Mouse (Mus musculus) hindbrain, embryonic 13.5 days (tissue): ENCODE results near the gene Rab3gap2. TPM values are rescaled to one million over a fixed set of nuclear protein-coding genes. Genes with fewer than 3 reads are reported as not detected.

Source experiments
- ATAC-seq: fragments of 200-750 bp; cut with Nextera tagmentation; 2 replicates; pipeline ENCODE4 v1.8.0; 2017; ENCODE audit warnings: moderate TSS enrichment; ENCODE audit not compliant: low FRiP score
- H3K27ac ChIP-seq: fragments of 300-500 bp; sonication (generic); 2 replicates; pipeline ENCODE4 v1.5.1; 2015; ENCODE audit warnings: inconsistent platforms, mild to moderate bottlenecking, moderate library complexity
- H3K27me3 ChIP-seq: fragments of 300-500 bp; sonication (generic); 2 replicates; pipeline ENCODE4 v1.6.1; 2015; ENCODE audit warnings: mild to moderate bottlenecking, inconsistent platforms
- H3K36me3 ChIP-seq: fragments of 300-500 bp; sonication (generic); 2 replicates; pipeline ENCODE4 v1.6.1; 2015; ENCODE audit warnings: mild to moderate bottlenecking, inconsistent platforms
- H3K4me1 ChIP-seq: fragments of 300-500 bp; sonication (generic); replicated peaks from 2 replicates; pipeline ENCODE4 v1.6.1; 2015; ENCODE audit warnings: inconsistent platforms
- H3K4me2 ChIP-seq: fragments of 300-500 bp; sonication (generic); 2 replicates; pipeline ENCODE4 v1.6.1; 2015; ENCODE audit warnings: inconsistent platforms, mild to moderate bottlenecking, moderate library complexity
- H3K4me3 ChIP-seq: fragments of 300-500 bp; sonication (generic); 2 replicates; pipeline ENCODE4 v1.5.1; 2015; ENCODE audit warnings: mild to moderate bottlenecking, inconsistent platforms
- H3K9ac ChIP-seq: fragments of 300-500 bp; sonication (generic); 2 replicates; pipeline ENCODE4 v1.6.1; 2015; ENCODE audit warnings: mild to moderate bottlenecking, inconsistent platforms
- H3K9me3 ChIP-seq: fragments of 300-500 bp; sonication (generic); 2 replicates; pipeline ENCODE4 v1.6.1; 2016; ENCODE audit warnings: inconsistent platforms
- WGBS: fragments of 180-500 bp; shearing (Covaris S2); methylation state at CpG from one replicate; pipeline ENCODE4 v1.1.7; 2015; 5-methylcytosine and 5-hydroxymethylcytosine counted together
- polyA plus RNA-seq: library from polyadenylated mRNA; unstranded; fragments of >200 nt; fragmentation: Nextera tagmentation; extraction: Ambion mirVana; gene quantifications from 2 replicates; pipeline ENCODE4 v1.2.1, GENCODE M21; 2015

The Rab3gap2 gene
- polyA plus RNA-seq, 1 experiment from 2014 or later, result 25.4 TPM

GRCm38 (mm10) chr1:185201994-185202393 is 1.9 kb upstream of the Rab3gap2 start:
- no peaks in the 10 kb centered on the region for H3K9me3 ChIP-seq
- peaks cover 42% of the 10 kb centered on the region for H3K4me1 ChIP-seq
- H3K9ac ChIP-seq, result no peak overlapping the region
- no peak overlapping the region for H3K27ac ChIP-seq
- no peak overlapping the region for H3K4me2 ChIP-seq
- no peak overlapping the region for H3K4me3 ChIP-seq
- ATAC-seq, result no peak
- H3K36me3 ChIP-seq, result no peaks in the 10 kb centered on the region
- H3K27me3 ChIP-seq, result no peaks in the 10 kb centered on the region
- WGBS, result 80% methylated on average over 2 of the region's 2 CpGs

GRCm38 (mm10) chr1:185203196-185203908 is 565 bp upstream of the Rab3gap2 start:
- H3K4me2 ChIP-seq, result peak overlapping the region; percentile 76
- peak overlapping the region; percentile 73 for H3K4me3 ChIP-seq
- H3K27me3 ChIP-seq, result no peaks in the 10 kb centered on the region
- peak; percentile 22 for ATAC-seq
- H3K4me1 ChIP-seq, result peaks cover 42% of the 10 kb centered on the region
- H3K36me3 ChIP-seq, result peaks cover 3% of the 10 kb centered on the region; the same call in 1 of the 2 replicates
- peak overlapping the region; percentile 89 for H3K9ac ChIP-seq
- peak overlapping the region; percentile 76 for H3K27ac ChIP-seq
- 3% methylated on average over 23 of the region's 23 CpGs for WGBS
- H3K9me3 ChIP-seq, result no peaks in the 10 kb centered on the region

GRCm38 (mm10) chr1:185205090-185205489 is 1.2 kb downstream of the Rab3gap2 start:
- Histone ChIP-seq H3K4me2 (peak overlapping the region; percentile 83), H3K4me1 (peaks cover 50% of the 10 kb centered on the region), H3K9ac (peak overlapping the region; percentile 46; the same call in 1 of the 2 replicates), H3K4me3 (peak overlapping the region; percentile 73), H3K9me3 (no peaks in the 10 kb centered on the region), H3K27ac (no peak overlapping the region), H3K27me3 (no peaks in the 10 kb centered on the region), H3K36me3 (peaks cover 3% of the 10 kb centered on the region; the same call in 1 of the 2 replicates)
- no peak for ATAC-seq
- 76% methylated on average over 8 of the region's 8 CpGs for WGBS

GRCm38 (mm10) chr1:185207851-185208595 is 4.1 kb downstream of the Rab3gap2 start:
- ATAC-seq, result no peak
- Histone ChIP-seq H3K36me3 (peaks cover 3% of the 10 kb centered on the region; the same call in 1 of the 2 replicates), H3K27me3 (no peaks in the 10 kb centered on the region), H3K4me1 (peaks cover 34% of the 10 kb centered on the region), H3K9me3 (no peaks in the 10 kb centered on the region), H3K4me3 (no peak overlapping the region), H3K4me2 (no peak overlapping the region), H3K9ac (no peak overlapping the region), H3K27ac (no peak overlapping the region)
- 95% methylated on average over 13 of the region's 13 CpGs for WGBS

- WGBS, result 90% methylated on average over 8 of the region's 8 CpGs
- peaks cover 30% of the 10 kb centered on the region for H3K4me1 ChIP-seq
- no peak for ATAC-seq
- no peaks in the 10 kb centered on the region for H3K27me3 ChIP-seq
- no peak overlapping the region for H3K27ac ChIP-seq
- no peak overlapping the region for H3K4me3 ChIP-seq
- H3K4me2 ChIP-seq, result no peak overlapping the region
- peaks cover 3% of the 10 kb centered on the region; the same call in 1 of the 2 replicates for H3K36me3 ChIP-seq
- H3K9me3 ChIP-seq, result no peaks in the 10 kb centered on the region
- H3K9ac ChIP-seq, result no peak overlapping the region
These were observed 4.8 kb downstream of the Rab3gap2 start for GRCm38 (mm10) chr1:185208766-185209165.

GRCm38 (mm10) chr1:185209641-185210176 is 5.8 kb downstream of the Rab3gap2 start:
- H3K4me3 ChIP-seq, result no peak overlapping the region
- peaks cover 26% of the 10 kb centered on the region for H3K4me1 ChIP-seq
- no peaks in the 10 kb centered on the region for H3K9me3 ChIP-seq
- no peak overlapping the region for H3K4me2 ChIP-seq
- 49% methylated on average over 8 of the region's 8 CpGs for WGBS
- ATAC-seq, result no peak
- H3K27me3 ChIP-seq, result no peaks in the 10 kb centered on the region
- no peak overlapping the region for H3K9ac ChIP-seq
- H3K36me3 ChIP-seq, result peaks cover 7% of the 10 kb centered on the region; the same call in 1 of the 2 replicates
- H3K27ac ChIP-seq, result no peak overlapping the region

- Histone ChIP-seq H3K9ac (no peak overlapping the region), H3K9me3 (no peaks in the 10 kb centered on the region), H3K27me3 (no peaks in the 10 kb centered on the region), H3K4me2 (no peak overlapping the region), H3K27ac (no peak overlapping the region), H3K4me3 (no peak overlapping the region), H3K4me1 (peaks cover 8% of the 10 kb centered on the region), H3K36me3 (peaks cover 8% of the 10 kb centered on the region; the same call in 1 of the 2 replicates)
- WGBS, result 51% methylated on average over 5 of the region's 5 CpGs
- no peak for ATAC-seq
These were observed 12.4 kb downstream of the Rab3gap2 start for GRCm38 (mm10) chr1:185216360-185216759.

- no peak for ATAC-seq
These were observed 12.8 kb downstream of the Rab3gap2 start for GRCm38 (mm10) chr1:185216762-185217161.

GRCm38 (mm10) chr1:185217966-185218365 is 14.0 kb downstream of the Rab3gap2 start:
- H3K9me3 ChIP-seq, result no peaks in the 10 kb centered on the region
- H3K27me3 ChIP-seq, result no peaks in the 10 kb centered on the region
- no peak overlapping the region for H3K27ac ChIP-seq
- no peak for ATAC-seq
- H3K4me1 ChIP-seq, result peaks cover 8% of the 10 kb centered on the region
- peaks cover 21% of the 10 kb centered on the region for H3K36me3 ChIP-seq
- H3K4me2 ChIP-seq, result no peak overlapping the region
- WGBS, result 86% methylated on average over 5 of the region's 5 CpGs
- H3K9ac ChIP-seq, result no peak overlapping the region
- no peak overlapping the region for H3K4me3 ChIP-seq

More at GRCm38 (mm10) chr1:185216762-185217161, 12.8 kb downstream of the Rab3gap2 start:
- Histone ChIP-seq H3K4me1 (peaks cover 8% of the 10 kb centered on the region), H3K4me3 (no peak overlapping the region), H3K9ac (no peak overlapping the region), H3K27ac (no peak overlapping the region), H3K9me3 (no peaks in the 10 kb centered on the region), H3K36me3 (peaks cover 9% of the 10 kb centered on the region; the same call in 1 of the 2 replicates), H3K4me2 (no peak overlapping the region), H3K27me3 (no peaks in the 10 kb centered on the region)
- 80% methylated on average over 2 of the region's 2 CpGs for WGBS

- Histone ChIP-seq H3K9ac (no peak overlapping the region), H3K4me1 (0 out of 2 replicates have a peak, but pooled peaks cover 6% of the 10 kb centered on the region), H3K36me3 (peaks cover 41% of the 10 kb centered on the region), H3K27ac (no peak overlapping the region), H3K9me3 (no peaks in the 10 kb centered on the region), H3K27me3 (no peaks in the 10 kb centered on the region), H3K4me3 (no peak overlapping the region), H3K4me2 (no peak overlapping the region)
- 95% methylated on average over 6 of the region's 6 CpGs for WGBS
- ATAC-seq, result no peak
These were observed 23.0 kb downstream of the Rab3gap2 start for GRCm38 (mm10) chr1:185226889-185227288.

- H3K9me3 ChIP-seq, result no peaks in the 10 kb centered on the region
- ATAC-seq, result no peak
- H3K36me3 ChIP-seq, result peaks cover 32% of the 10 kb centered on the region
- no peak overlapping the region for H3K4me2 ChIP-seq
- 0 out of 2 replicates have a peak, but pooled peaks cover 6% of the 10 kb centered on the region for H3K4me1 ChIP-seq
- 94% methylated on average over 7 of the region's 7 CpGs for WGBS
- H3K4me3 ChIP-seq, result no peak overlapping the region
- no peak overlapping the region for H3K27ac ChIP-seq
- no peaks in the 10 kb centered on the region for H3K27me3 ChIP-seq
- H3K9ac ChIP-seq, result no peak overlapping the region
These were observed 23.8 kb downstream of the Rab3gap2 start for GRCm38 (mm10) chr1:185227766-185228165.
